Mouse (Mus musculus) heart, postnatal 36 days (tissue): ENCODE results near the gene Lcn10. TPM values are rescaled to one million over a fixed set of nuclear protein-coding genes. Genes with fewer than 3 reads are reported as not detected.
"Not testable (repeated sequence)": the region's sequence is repeated elsewhere in the genome, so short reads cannot be mapped to it uniquely, and the experiment has no call there.

Experiments used
- DNase-seq, 2 experiments: peaks; one replicate each; pipeline ENCODE4 v3.0.0; 2021 to 2022
- intact Hi-C: fragments of 180-260 bp; cut with DNase I; formaldehyde crosslinking; loops from one replicate; pipeline ENCODE4 v1.15.1; 2025
- total RNA-seq, 2 experiments: library from RNA; stranded (reverse); gene quantifications; 2 replicates each; pipeline ENCODE4 v1.2.3; 2021

The Lcn10 gene
- not detected for total RNA-seq

- DNase-seq = no peak
- intact Hi-C loops = loop anchor here (5.0 kb wide), 1 partner anchor 50 kb away; no protein-coding TSS in a partner anchor
Observed at GRCm38 (mm10) chr2:25682426-25682825, at the start of gene Lcn10. Lcn10 (plus strand) TSS chr2:25682726.

- intact Hi-C loops = loop anchor here (5.0 kb wide), 1 partner anchor 49 kb away; the partner anchor contains the start of gene Lcn10
- DNase-seq = no peak
Observed at GRCm38 (mm10) chr2:25633616-25634015, 48.9 kb upstream of the Lcn10 start.

GRCm38 (mm10) chr2:25634046-25634445 is 48.5 kb upstream of the Lcn10 start:
- DNase-seq = no peak
- intact Hi-C loops = loop anchor here (5.0 kb wide), 1 partner anchor 48 kb away; the partner anchor contains the start of gene Lcn10

- intact Hi-C loops = no loop called here
- peak; percentile 39 to 58 for DNase-seq
Observed at GRCm38 (mm10) chr2:25639890-25640289, 42.6 kb upstream of the Lcn10 start.

- no peak for DNase-seq
- intact Hi-C loops = no loop called here
Observed at GRCm38 (mm10) chr2:25652902-25653301, 29.6 kb upstream of the Lcn10 start, which contains the start of gene Lcn8. Lcn8 (plus strand) TSS chr2:25653120.

- DNase-seq = no peak
- intact Hi-C loops = no loop called here
Observed at GRCm38 (mm10) chr2:25654502-25654901, 28.0 kb upstream of the Lcn10 start.

- peak; percentile 42 to 49 for DNase-seq
- intact Hi-C loops = no loop called here
Observed at GRCm38 (mm10) chr2:25656691-25657090, 25.8 kb upstream of the Lcn10 start.

- peak in 1 of 2 experiments; percentile 13 for DNase-seq
- intact Hi-C loops = no loop called here
Observed at GRCm38 (mm10) chr2:25657246-25657645, 25.3 kb upstream of the Lcn10 start.

GRCm38 (mm10) chr2:25657652-25658051 is 24.9 kb upstream of the Lcn10 start, which contains the start of gene Lcn5:
Lcn5 (plus strand) TSS chr2:25657952.
- intact Hi-C loops = no loop called here
- DNase-seq = no peak

- intact Hi-C loops = no loop called here
- peak in 1 of 2 experiments; percentile 14 for DNase-seq
Observed at GRCm38 (mm10) chr2:25660279-25660678, 22.2 kb upstream of the Lcn10 start.

- intact Hi-C loops = no loop called here
- DNase-seq = no peak
Observed at GRCm38 (mm10) chr2:25661245-25661970, 21.1 kb upstream of the Lcn10 start.

GRCm38 (mm10) chr2:25663511-25663910 is 19.0 kb upstream of the Lcn10 start:
- intact Hi-C loops = no loop called here
- peak; percentile 33 to 52 for DNase-seq

- DNase-seq = no peak
- intact Hi-C loops = no loop called here
Observed at GRCm38 (mm10) chr2:25664125-25664524, 18.4 kb upstream of the Lcn10 start.

- DNase-seq = no peak
- intact Hi-C loops = no loop called here
Observed at GRCm38 (mm10) chr2:25666516-25666915, 16.0 kb upstream of the Lcn10 start.

- intact Hi-C loops = no loop called here
- no peak for DNase-seq
Observed at GRCm38 (mm10) chr2:25676486-25676885, 6.0 kb upstream of the Lcn10 start, which contains the start of gene Lcn6. Lcn6 (plus strand) TSS chr2:25676786.

GRCm38 (mm10) chr2:25679559-25679958 is 3.0 kb upstream of the Lcn10 start:
- no peak for DNase-seq
- intact Hi-C loops = no loop called here

- DNase-seq = no peak
- intact Hi-C loops = no loop called here
Observed at GRCm38 (mm10) chr2:25686941-25687340, 4.4 kb downstream of the Lcn10 start.

- intact Hi-C loops = no loop called here
Observed at GRCm38 (mm10) chr2:25694605-25695004, 12.1 kb downstream of the Lcn10 start.

GRCm38 (mm10) chr2:25696951-25697350 is 14.4 kb downstream of the Lcn10 start:
- intact Hi-C loops = no loop called here

More at GRCm38 (mm10) chr2:25694605-25695004, 12.1 kb downstream of the Lcn10 start:
- DNase-seq = peak; percentile 61 to 78

GRCm38 (mm10) chr2:25698696-25699095 is 16.2 kb downstream of the Lcn10 start:
- intact Hi-C loops = loop anchor here (2.0 kb wide), 1 partner anchor 54 kb away; no protein-coding TSS in a partner anchor
- DNase-seq = no peak

More at GRCm38 (mm10) chr2:25696951-25697350, 14.4 kb downstream of the Lcn10 start:
- DNase-seq = no peak

- DNase-seq = not testable (repeated sequence)
- intact Hi-C loops = loop anchor here (2.0 kb wide), 1 partner anchor 53 kb away; no protein-coding TSS in a partner anchor
Observed at GRCm38 (mm10) chr2:25699743-25700142, 17.2 kb downstream of the Lcn10 start, which contains the start of gene Obp2a. Obp2a (plus strand) TSS chr2:25700043.

GRCm38 (mm10) chr2:25701001-25701400 is 18.5 kb downstream of the Lcn10 start:
- DNase-seq = no peak
- intact Hi-C loops = no loop called here
